Mouse (Mus musculus): Measurements from ENCODE around the gene 4930469K13Rik. TPM values are rescaled to one million over a fixed set of nuclear protein-coding genes. Genes with fewer than 3 reads are reported as not detected.
A peak's percentile ranks its signal among the peaks of the same experiment; 100 is the strongest.

The 4930469K13Rik gene
- total and polyA plus RNA-seq, 3 experiments: 0.23 to 0.29 TPM; not detected in 1

GRCm38 (mm10) chr11:34050063-34050462 lies 48.3 kb downstream of the 4930469K13Rik start:
- TF ChIP-seq POLR2AphosphoS5 (IDR thresholded peaks at IDR 0.05; ENCODE audit: borderline replicate concordance, low read depth, low read length): no peak
- no peak for TF ChIP-seq RAD21 (IDR thresholded peaks at IDR 0.05; ENCODE audit: low read depth, low read length)
- no peak for TF ChIP-seq POLR2A (IDR thresholded peaks at IDR 0.05; ENCODE audit: control insufficient read depth in 1 of 2, insufficient read depth in 1 of 2, low read depth in 1 of 2, low read length in 2 of 2, poor library complexity in 1 of 2)
- no peak for TF ChIP-seq CHD2 (IDR thresholded peaks at IDR 0.05; ENCODE audit: low read length)
- no peak for TF ChIP-seq KAT2A (conservative IDR thresholded peaks at IDR 0.05; ENCODE audit: low read depth, low read length)
- 0 out of 2 replicates have a peak, but pooled peaks have one; percentile 11 for TF ChIP-seq MXI1 (IDR thresholded peaks at IDR 0.05; ENCODE audit: low read depth, low read length)
- no peak for TF ChIP-seq RCOR1 (IDR thresholded peaks at IDR 0.05; ENCODE audit: low read depth, low read length)
- H3K4me1 ChIP-seq (ENCODE audit: control insufficient read depth in 1 of 2, insufficient read depth in 2 of 2, low read length in 2 of 2): peaks cover 37 to 50% of the 10 kb centered on the region in 2 experiments
- peak overlapping the region; percentile 27; the same call in 1 of the 2 replicates for H3K9ac ChIP-seq (ENCODE audit: control insufficient read depth, low read depth, low read length, poor library complexity, severe bottlenecking)
- peaks cover 30 to 60% of the 10 kb centered on the region in 2 experiments for H3K36me3 ChIP-seq (ENCODE audit: control insufficient read depth in 1 of 2, insufficient read depth in 2 of 2, low read length in 2 of 2)
- no peak for DNase-seq (ENCODE audit: low read depth, low spot score)
- no peaks in the 10 kb centered on the region for H3K27me3 ChIP-seq (ENCODE audit: control insufficient read depth in 1 of 2, insufficient read depth in 2 of 2, low read length in 2 of 2)
- H3K4me3 ChIP-seq (ENCODE audit: control insufficient read depth in 1 of 2, insufficient read depth in 1 of 2, low read depth in 2 of 2, low read length in 2 of 2): no peak overlapping the region; a peak in 1 of 4 replicates
- peaks cover 45% of the 10 kb centered on the region for H3K79me2 ChIP-seq (ENCODE audit: control insufficient read depth, insufficient read depth, low read length, poor library complexity)
- H3K27ac ChIP-seq (ENCODE audit: control insufficient read depth, low read depth, low read length): peak overlapping the region; percentile 4; the same call in 1 of the 2 replicates
- no peaks in the 10 kb centered on the region for H3K9me3 ChIP-seq (replicated peaks; ENCODE audit: insufficient read depth, low read length)

DNA sequence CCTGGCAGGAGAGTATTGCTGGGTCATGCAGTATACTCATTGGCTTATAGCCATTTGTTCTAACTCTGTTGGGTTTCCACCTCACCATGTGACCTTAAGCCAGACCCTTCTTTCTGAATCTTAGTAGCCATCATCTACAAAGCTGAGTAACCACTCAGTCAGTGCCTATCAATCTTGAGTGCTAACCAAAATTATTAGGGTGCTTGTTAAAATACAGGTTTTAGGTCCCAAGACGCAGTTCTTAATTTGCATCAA lies 49.3 kb downstream of the 4930469K13Rik start:
- H3K27ac ChIP-seq (ENCODE audit: control insufficient read depth, low read depth, low read length): peak overlapping the region; percentile 95
- H3K79me2 ChIP-seq (ENCODE audit: control insufficient read depth, insufficient read depth, low read length, poor library complexity): peaks cover 45% of the 10 kb centered on the region
- no peaks in the 10 kb centered on the region for H3K27me3 ChIP-seq (ENCODE audit: control insufficient read depth in 1 of 2, insufficient read depth in 2 of 2, low read length in 2 of 2)
- no peaks in the 10 kb centered on the region for H3K9me3 ChIP-seq (replicated peaks; ENCODE audit: insufficient read depth, low read length)
- H3K4me1 ChIP-seq (ENCODE audit: control insufficient read depth in 1 of 2, insufficient read depth in 2 of 2, low read length in 2 of 2): peaks cover 37 to 50% of the 10 kb centered on the region in 2 experiments
- peak overlapping the region; percentile 85 for H3K9ac ChIP-seq (ENCODE audit: control insufficient read depth, low read depth, low read length, poor library complexity, severe bottlenecking)
- peaks cover 25 to 60% of the 10 kb centered on the region in 2 experiments for H3K36me3 ChIP-seq (ENCODE audit: control insufficient read depth in 1 of 2, insufficient read depth in 2 of 2, low read length in 2 of 2)
- H3K4me3 ChIP-seq (ENCODE audit: control insufficient read depth in 1 of 2, insufficient read depth in 1 of 2, low read depth in 2 of 2, low read length in 2 of 2): peak overlapping the region; percentile 84 to 87
- DNase-seq (ENCODE audit: low read depth, low spot score): no peak
- TF ChIP-seq POLR2AphosphoS2 (IDR thresholded peaks at IDR 0.05; ENCODE audit: low read length): no peak
- no peak for TF ChIP-seq MAZ (IDR thresholded peaks at IDR 0.05; ENCODE audit: low read depth, low read length)
- 0 out of 2 replicates have a peak, but pooled peaks have one; percentile 54 for TF ChIP-seq E2F4 (IDR thresholded peaks at IDR 0.05; ENCODE audit: borderline replicate concordance, low read depth, low read length)
- TF ChIP-seq MYC (IDR thresholded peaks at IDR 0.05; ENCODE audit: low read depth, low read length): peak; percentile 40; the same call in 1 of the 2 replicates
- no peak for TF ChIP-seq SMC3 (IDR thresholded peaks at IDR 0.05; ENCODE audit: low read depth, low read length)
- TF ChIP-seq RCOR1 (IDR thresholded peaks at IDR 0.05; ENCODE audit: low read depth, low read length): no peak
- no peak for TF ChIP-seq UBTF (IDR thresholded peaks at IDR 0.05; ENCODE audit: borderline replicate concordance, insufficient read depth, low read depth, low read length)
- TF ChIP-seq NRF1 (IDR thresholded peaks at IDR 0.05; ENCODE audit: insufficient read depth, low read depth, low read length, poor library complexity, severe bottlenecking): no peak
- TF ChIP-seq ELF1 (IDR thresholded peaks at IDR 0.05; ENCODE audit: low read depth, low read length): no peak
- TF ChIP-seq TBP (IDR thresholded peaks at IDR 0.05; ENCODE audit: low read depth, low read length): no peak
- TF ChIP-seq MXI1 (IDR thresholded peaks at IDR 0.05; ENCODE audit: low read depth, low read length): 0 out of 2 replicates have a peak, but pooled peaks have one; percentile 20
- no peak; a peak in 1 of 4 replicates for TF ChIP-seq EP300 (IDR thresholded peaks at IDR 0.05; ENCODE audit: low read depth in 1 of 2, low read length in 2 of 2)
- no peak for TF ChIP-seq ZKSCAN1 (IDR thresholded peaks at IDR 0.05; ENCODE audit: low read depth, low read length)
- no peak for TF ChIP-seq MAFK (IDR thresholded peaks at IDR 0.05; ENCODE audit: borderline replicate concordance, low read depth, low read length)
- TF ChIP-seq RAD21 (IDR thresholded peaks at IDR 0.05; ENCODE audit: low read depth, low read length): no peak
- TF ChIP-seq SIN3A (IDR thresholded peaks at IDR 0.05; ENCODE audit: low read length): peak; percentile 6; the same call in 1 of the 2 replicates
- no peak for TF ChIP-seq KAT2A (conservative IDR thresholded peaks at IDR 0.05; ENCODE audit: low read depth, low read length)
- no peak for TF ChIP-seq TCF12 (IDR thresholded peaks at IDR 0.05; ENCODE audit: low read depth, low read length)
- 0 out of 2 replicates have a peak, but pooled peaks have one; percentile 6 for TF ChIP-seq MYB (IDR thresholded peaks at IDR 0.05; ENCODE audit: low read depth, low read length)
- no peak for TF ChIP-seq ZMIZ1 (IDR thresholded peaks at IDR 0.05; ENCODE audit: low read depth, low read length)
- TF ChIP-seq CTCF (IDR thresholded peaks at IDR 0.05 in 2 of 3, conservative IDR thresholded peaks at IDR 0.05 in 1 of 3; ENCODE audit: control insufficient read depth in 1 of 3, insufficient read depth in 1 of 3, low read depth in 2 of 3, low read length in 3 of 3, poor library complexity in 1 of 3, severe bottlenecking in 1 of 3): no peak
- no peak for TF ChIP-seq POLR2AphosphoS5 (IDR thresholded peaks at IDR 0.05; ENCODE audit: borderline replicate concordance, low read depth, low read length)
- TF ChIP-seq GATA1 (IDR thresholded peaks at IDR 0.05; ENCODE audit: low read depth, low read length): no peak
- TF ChIP-seq JUND (IDR thresholded peaks at IDR 0.05; ENCODE audit: low read depth, low read length): 0 out of 2 replicates have a peak, but pooled peaks have one; percentile 64
- peak; percentile 75 for TF ChIP-seq USF1 (IDR thresholded peaks at IDR 0.05; ENCODE audit: low read depth, low read length)
- TF ChIP-seq MAX (IDR thresholded peaks at IDR 0.05; ENCODE audit: low read length): 0 out of 2 replicates have a peak, but pooled peaks have one; percentile 58
- no peak for TF ChIP-seq BHLHE40 (IDR thresholded peaks at IDR 0.05; ENCODE audit: borderline replicate concordance, low read depth, low read length)
- TF ChIP-seq HCFC1 (IDR thresholded peaks at IDR 0.05; ENCODE audit: low read depth, low read length): no peak
- TF ChIP-seq ETS1 (IDR thresholded peaks at IDR 0.05; ENCODE audit: low read depth, low read length): no peak

Data from MEL (cell line).